Mouse (Mus musculus) retina, adult 2 months (tissue): ENCODE results near the gene M1ap.

ENCODE experiments used
- DNase-seq: peaks from one replicate; pipeline ENCODE4 v3.0.0-alpha.2; 2012; ENCODE audit warnings: low read depth, low spot score

The M1ap gene

DNA sequence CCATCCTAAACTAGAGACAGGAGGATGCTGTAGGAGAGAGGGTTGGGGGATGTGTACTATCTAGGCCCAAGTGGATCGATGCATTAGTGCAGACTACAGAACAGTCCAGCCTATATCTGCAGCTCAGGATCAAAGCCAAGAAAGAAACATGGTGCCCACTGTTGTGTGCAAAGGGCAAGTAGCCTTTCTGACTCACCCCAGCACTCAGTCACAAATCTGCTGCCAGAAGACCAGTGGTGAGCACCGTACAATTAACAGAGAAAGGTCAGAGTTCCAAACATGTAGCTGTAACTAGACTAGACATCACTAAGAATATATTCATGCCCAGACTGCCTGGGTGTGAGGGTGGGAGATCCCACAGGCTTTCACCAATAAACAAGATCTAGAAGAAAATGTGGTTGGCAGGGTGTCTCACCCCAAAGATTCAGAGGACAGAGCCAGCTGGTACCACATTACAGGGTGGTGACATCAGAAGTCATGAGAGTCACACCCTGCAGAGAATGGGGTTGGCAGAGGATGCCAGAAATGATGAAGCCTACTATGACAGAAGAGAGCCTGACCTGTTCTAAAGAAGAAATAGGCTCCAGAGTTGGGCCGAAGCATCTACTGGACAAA lies 12.0 kb upstream of the M1ap start:
- DNase-seq, result no peak

DNA sequence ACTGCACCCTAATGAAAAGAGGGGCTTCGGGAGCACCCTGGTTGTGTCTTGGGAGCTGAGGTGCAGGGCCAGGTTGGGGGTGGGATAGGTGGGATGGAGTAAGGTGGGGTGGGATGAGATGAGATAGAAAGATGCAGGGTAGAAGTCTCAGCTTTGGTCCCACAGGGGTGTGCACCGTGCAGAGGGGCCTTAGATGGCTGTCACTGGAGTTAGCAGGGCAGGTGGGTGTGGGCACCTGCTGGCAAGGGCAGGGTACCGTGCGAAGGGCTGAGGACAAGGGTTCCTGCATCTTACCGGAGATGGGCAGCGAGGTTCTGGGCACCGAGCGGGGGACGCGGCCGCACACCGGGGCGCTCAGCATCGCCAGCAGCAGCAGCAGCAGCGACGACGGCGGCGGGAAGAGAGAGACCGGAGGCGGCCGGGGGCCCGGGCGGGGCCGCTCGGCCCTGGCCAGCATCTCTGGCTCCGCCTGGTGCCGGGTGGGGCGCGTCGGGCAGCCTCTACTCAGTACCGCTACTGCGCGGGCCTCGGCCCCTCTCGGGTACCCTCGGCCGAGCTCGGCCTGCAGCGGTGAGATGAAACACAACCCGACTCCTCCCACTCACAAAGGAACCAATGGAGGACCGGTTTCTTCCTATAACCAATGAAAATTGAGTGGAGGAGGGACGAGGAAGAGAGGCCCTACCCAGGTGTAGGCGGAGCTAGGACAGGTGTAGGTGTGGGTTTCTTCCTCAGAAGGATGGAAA lies 7.4 kb upstream of the M1ap start, which contains the start of gene Sema4f:
Gene Sema4f (minus strand): TSS at position 603 of the 746 bp plus-strand sequence.
- DNase-seq, result peak; percentile 53

- DNase-seq, result no peak
Observed at GRCm38 (mm10) chr6:82940765-82941164, 5.9 kb upstream of the M1ap start.

DNA sequence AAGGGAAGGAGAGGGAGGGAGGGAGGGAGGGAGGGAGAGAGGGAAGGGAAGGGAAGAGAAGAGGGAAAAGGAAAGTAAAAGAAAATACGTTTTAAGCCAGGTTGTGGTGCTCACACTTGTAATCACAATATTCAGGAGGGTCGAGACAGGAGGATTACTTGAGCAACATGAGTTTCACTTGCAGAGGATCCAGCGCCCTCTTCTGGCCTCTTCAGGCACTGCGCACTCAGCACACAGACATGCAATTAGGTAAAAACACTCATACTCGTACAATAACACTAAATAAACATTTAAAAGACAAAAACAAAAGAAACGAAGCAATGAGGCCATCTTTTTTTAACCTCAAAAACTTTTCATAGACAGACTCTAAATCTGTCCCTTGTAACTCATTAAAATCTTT lies 952 bp upstream of the M1ap start:
- DNase-seq, result no peak

GRCm38 (mm10) chr6:82956553-82957251 lies 10.0 kb downstream of the M1ap start:
- no peak for DNase-seq

DNA sequence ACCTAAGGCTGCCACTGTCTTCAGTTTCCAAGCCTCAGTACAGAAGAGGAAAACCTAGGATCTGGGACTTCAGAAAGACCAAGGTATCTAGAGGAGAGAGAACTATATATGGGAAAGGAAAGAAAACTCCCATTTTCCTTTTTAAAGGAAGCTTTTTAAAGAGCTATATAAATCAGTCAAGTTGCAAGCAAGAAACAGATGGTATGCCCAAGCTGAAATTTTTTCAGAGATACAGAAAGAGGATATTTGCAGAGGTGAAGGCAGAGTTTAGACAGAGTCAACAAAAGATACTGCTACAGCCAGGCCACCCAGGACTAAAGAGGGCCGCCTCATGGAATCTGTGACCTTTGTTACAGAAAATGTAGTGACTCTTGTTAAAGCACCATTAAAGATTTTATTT lies 15.0 kb downstream of the M1ap start:
- no peak for DNase-seq

DNA sequence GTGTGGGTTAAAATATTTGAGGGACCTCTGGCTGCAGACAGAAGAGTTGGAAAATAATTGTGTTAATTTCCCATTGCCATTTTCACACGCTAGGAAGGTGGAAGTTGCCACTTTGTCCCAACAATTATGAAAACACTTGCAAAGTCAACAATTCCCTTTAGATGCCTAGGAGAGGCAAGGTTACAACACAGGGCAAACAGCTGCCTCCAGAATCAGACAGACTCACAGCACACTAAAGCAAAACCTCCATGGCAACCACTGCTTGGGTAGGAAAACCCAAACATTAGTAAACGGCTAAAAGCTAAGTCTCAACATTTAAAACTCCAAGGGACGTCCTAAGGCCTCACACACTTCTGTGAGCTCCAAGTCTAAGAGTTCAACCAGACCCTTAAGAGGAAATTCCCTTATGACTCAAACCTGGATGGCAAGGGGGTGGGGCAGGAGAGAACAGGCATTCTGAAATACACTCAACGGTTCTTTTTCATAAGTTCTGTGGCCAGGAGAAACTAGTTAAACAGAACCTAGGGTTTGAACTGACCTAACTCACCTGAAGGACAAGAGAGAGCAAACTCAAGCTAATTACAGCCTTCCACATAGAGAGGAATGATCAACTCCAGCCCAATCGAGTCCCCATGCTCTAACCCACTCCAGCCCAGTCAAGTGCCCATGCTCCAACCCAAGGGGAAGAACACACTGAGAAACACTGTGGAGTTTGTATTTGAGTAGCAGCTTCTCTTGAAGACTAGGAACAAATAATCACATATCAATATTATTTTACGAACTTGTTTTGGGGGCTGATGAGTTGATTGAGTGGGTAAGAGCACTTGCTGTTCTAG lies 22.8 kb downstream of the M1ap start:
- DNase-seq, result no peak

- peak; percentile 38 for DNase-seq
Observed at GRCm38 (mm10) chr6:82971031-82971430, 24.3 kb downstream of the M1ap start.

- no peak for DNase-seq
Observed at GRCm38 (mm10) chr6:82987411-82987971, 40.8 kb downstream of the M1ap start.

GRCm38 (mm10) chr6:82993696-82994095 lies 47.0 kb downstream of the M1ap start:
- DNase-seq, result no peak

DNA sequence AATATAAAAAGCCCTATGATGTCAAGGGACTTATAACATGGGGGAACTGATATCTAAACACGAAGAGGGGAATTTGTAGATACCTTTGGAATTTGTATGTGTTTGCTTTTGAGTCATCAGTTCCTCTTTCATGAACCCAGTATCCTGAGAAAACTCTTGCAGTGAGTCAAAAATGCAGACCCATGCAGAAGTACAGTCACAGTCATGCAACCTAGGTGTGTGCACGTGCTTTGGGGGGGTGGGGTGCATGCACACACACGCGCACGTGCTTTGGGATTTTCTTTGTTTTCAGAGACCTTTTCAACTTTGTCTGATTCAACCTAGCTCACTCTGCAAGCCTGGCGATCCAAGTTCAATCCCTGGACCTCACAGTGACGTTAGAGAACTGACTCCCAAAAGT lies 47.7 kb downstream of the M1ap start:
- DNase-seq, result no peak

GRCm38 (mm10) chr6:82996740-82997315 lies 50.1 kb downstream of the M1ap start:
- peak; percentile 87 for DNase-seq

GRCm38 (mm10) chr6:82997511-82998102 lies 50.9 kb downstream of the M1ap start:
- no peak for DNase-seq

DNA sequence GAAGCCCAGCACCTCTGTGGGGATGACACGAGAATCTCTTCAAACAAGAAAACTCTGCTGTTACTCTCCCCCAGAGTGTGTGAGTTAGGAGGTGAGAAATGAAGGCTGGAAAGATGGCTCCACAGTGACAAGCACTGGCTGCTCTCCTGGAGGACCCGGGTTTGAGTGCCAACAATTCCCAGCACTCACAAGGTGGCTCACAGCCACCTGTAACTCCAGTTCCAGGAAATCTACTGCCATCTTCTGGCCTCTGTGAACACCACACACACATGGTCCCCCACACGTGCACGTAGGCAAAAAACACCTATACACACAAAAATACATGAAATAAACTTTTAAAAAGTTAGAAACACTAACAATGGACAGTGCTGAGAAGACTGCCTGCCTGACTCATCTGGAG lies 51.6 kb downstream of the M1ap start:
- DNase-seq, result no peak

GRCm38 (mm10) chr6:82999986-83000385 lies 53.3 kb downstream of the M1ap start:
- DNase-seq, result no peak

- no peak for DNase-seq
Observed at GRCm38 (mm10) chr6:83003082-83003481, 56.4 kb downstream of the M1ap start.

GRCm38 (mm10) chr6:83003850-83004249 lies 57.1 kb downstream of the M1ap start:
- DNase-seq, result no peak

DNA sequence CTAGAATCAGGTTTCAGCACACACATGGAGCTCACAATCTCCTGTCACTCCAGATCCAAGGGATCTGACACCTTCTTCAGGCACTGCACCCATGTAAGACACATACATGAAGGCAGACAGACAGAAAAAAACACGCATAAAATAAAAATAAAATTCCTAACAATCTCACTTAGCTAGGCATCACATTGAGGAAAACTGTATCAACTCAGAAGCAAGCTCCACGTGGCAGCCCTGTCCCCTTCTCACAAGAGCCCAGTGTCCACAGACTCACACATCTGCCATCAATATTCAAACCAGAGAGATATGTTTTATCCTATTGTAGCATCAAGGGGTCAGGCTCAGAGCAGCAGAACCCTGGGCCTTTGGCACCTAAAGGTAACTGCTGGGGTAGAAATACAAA lies 57.6 kb downstream of the M1ap start:
- no peak for DNase-seq

DNA sequence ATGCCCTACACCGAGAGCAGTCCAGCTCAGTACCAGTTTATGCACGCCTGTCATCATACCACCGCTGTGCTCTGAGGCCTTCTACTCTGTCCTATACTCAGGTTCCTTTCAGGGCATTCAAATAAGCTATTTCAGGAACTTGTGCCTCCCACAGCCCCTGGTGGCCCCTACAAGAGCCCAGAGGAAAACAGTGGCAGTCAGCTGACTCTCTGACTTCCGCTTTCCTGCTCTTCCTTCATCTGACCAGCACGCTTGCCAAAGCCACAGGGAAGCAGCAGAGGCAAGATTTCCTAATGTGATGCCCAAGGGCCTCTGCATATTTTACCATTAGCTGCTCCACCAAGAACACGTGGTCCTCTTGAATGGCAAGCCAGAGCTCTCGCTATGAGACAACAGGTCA lies 58.2 kb downstream of the M1ap start:
- DNase-seq, result no peak

DNA sequence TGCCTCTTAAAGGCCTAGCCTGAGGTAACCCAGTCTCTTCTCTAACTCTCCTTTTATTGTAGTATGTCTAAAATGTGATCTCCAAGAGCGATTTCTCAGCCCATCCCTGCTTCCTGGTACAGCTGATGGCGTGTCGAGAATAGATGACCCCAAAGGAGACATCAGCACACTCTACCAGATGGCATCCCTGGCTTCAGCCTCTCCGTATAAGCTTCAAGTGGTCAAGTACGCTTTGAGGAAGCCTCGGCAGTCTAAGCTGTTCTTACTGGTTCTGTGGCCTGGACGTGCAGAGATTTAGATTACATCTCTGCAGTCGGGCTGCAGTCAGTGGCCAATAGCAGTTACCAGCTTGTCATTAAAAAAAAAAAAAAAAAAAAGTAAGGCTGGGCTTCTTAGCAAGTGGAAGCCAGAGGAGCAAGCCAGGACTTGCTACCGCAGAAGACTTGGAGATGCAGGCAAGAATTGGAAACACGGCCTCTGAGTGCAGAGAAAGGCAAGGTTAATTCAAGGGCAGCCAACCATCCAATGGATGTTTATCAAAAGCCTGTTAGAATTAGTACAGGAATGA lies 58.8 kb downstream of the M1ap start:
- no peak for DNase-seq
